ENCODE assay signal across 19 mouse cellular contexts in the genomic region with DNA sequence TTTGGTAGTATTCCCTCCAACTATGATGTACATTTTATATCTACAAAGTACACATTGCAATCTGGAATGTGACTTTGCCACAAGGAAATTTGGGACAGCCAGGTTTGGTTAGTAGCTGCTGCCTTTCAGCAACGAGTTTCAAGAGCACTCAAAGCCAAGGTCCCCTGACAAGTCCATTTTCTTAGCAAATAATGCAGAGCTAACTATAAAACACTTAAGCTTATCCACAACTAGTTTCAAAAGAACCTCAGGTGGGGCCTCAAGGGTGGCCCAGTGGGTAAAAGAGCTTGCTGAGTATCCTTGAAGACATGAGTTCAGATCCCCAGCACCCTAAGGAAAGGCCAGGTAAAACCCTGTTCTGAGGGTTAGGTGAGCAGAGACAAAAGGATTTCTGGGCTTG.
"Had no signal": no experiment of that assay in that cellular context is flagged by ENCODE, and none has a peak within 500 bp of the region (broad histone marks: within the 10 kb centered on the region; RNA-seq: fewer than 3 reads in every experiment).

No protein-coding gene starts in this region.

- H3K27me3 ChIP-seq: liver, embryonic 15.5 days; lung, embryonic 15.5 days; stomach, embryonic 15.5 days had no signal

- H3K4me1 ChIP-seq: limb, embryonic 13.5 days; liver, embryonic 15.5 days; lung, embryonic 15.5 days; neural tube, embryonic 12.5 days; stomach, embryonic 15.5 days had no signal

- H3K9me3 ChIP-seq: limb, embryonic 10.5 days; limb, embryonic 13.5 days; liver, embryonic 12.5 days; liver, embryonic 15.5 days; lung, embryonic 15.5 days; neural tube, embryonic 12.5 days; neural tube, embryonic 15.5 days; stomach, embryonic 15.5 days had no signal

- H3K27ac ChIP-seq: kidney, postnatal 0 days; limb, embryonic 10.5 days; limb, embryonic 13.5 days; liver, embryonic 12.5 days; liver, embryonic 15.5 days; lung, embryonic 15.5 days; neural tube, embryonic 12.5 days; neural tube, embryonic 15.5 days; stomach, embryonic 15.5 days had no signal

- ATAC-seq: intestine, postnatal 0 days; liver, embryonic 12.5 days had no signal

- H3K9ac ChIP-seq: limb, embryonic 13.5 days; liver, embryonic 12.5 days; liver, embryonic 15.5 days; lung, embryonic 15.5 days; neural tube, embryonic 12.5 days; neural tube, embryonic 15.5 days; stomach, embryonic 15.5 days had no signal

- DNase-seq: kidney, adult 2 months; kidney, postnatal 25 days; liver; midbrain, embryonic 14.5 days; right cerebral cortex, postnatal 25 days; spleen, adult 18-20 months; thymus, adult 18-20 months; thymus, postnatal 36 days had no signal

- H3K36me3 ChIP-seq: limb, embryonic 10.5 days; limb, embryonic 13.5 days; liver, embryonic 12.5 days; liver, embryonic 15.5 days; lung, embryonic 15.5 days; neural tube, embryonic 12.5 days; neural tube, embryonic 15.5 days; stomach, embryonic 15.5 days had no signal

- H3K4me3 ChIP-seq: limb, embryonic 10.5 days; limb, embryonic 13.5 days; liver, embryonic 12.5 days; liver, embryonic 15.5 days; lung, embryonic 15.5 days; neural tube, embryonic 12.5 days; neural tube, embryonic 15.5 days; stomach, embryonic 15.5 days had no signal

- H3K4me2 ChIP-seq: limb, embryonic 13.5 days; liver, embryonic 12.5 days; liver, embryonic 15.5 days; lung, embryonic 15.5 days; midbrain, embryonic 11.5 days; neural tube, embryonic 12.5 days; neural tube, embryonic 15.5 days; stomach, embryonic 15.5 days had no signal
